Mouse (Mus musculus): ENCODE data around the gene Brms1. TPM values are rescaled to one million over a fixed set of nuclear protein-coding genes. Genes with fewer than 3 reads are reported as not detected.

The Brms1 gene
- total and polyA plus RNA-seq, 2 experiments from 2014 or later: 5.0 to 22.6 TPM

- H3K4me3 ChIP-seq (ENCODE audit: low read length): no peak overlapping the region
- H3K4me2 ChIP-seq (ENCODE audit: low read depth, low read length): no peak overlapping the region
- no peak for ATAC-seq
- no peak for TF ChIP-seq CTCF (IDR thresholded peaks at IDR 0.05; ENCODE audit: low read depth)
- DNase-seq (ENCODE audit: low spot score): no peak
- H3K9me3 ChIP-seq (ENCODE audit: low read length): no peaks in the 10 kb centered on the region
- H3K36me3 ChIP-seq (ENCODE audit: insufficient read depth, low read length): peaks cover 28% of the 10 kb centered on the region
- peaks cover 5% of the 10 kb centered on the region; the same call in 1 of the 2 replicates for H3K27me3 ChIP-seq (ENCODE audit: insufficient read depth, low read length)
- no peak overlapping the region for H3K27ac ChIP-seq
- WGBS: 79% methylated on average over 14 of the region's 14 CpGs
- peaks cover 5% of the 10 kb centered on the region for H3K4me1 ChIP-seq (ENCODE audit: insufficient read depth, low read length)
- no peak overlapping the region for H3K9ac ChIP-seq (replicated peaks; ENCODE audit: low read length)
Observed at GRCm38 (mm10) chr19:5048138-5049056, 7.2 kb downstream of the Brms1 start.

- peaks cover 5% of the 10 kb centered on the region for H3K4me1 ChIP-seq (ENCODE audit: insufficient read depth, low read length)
- ATAC-seq (no peak), DNase-seq (ENCODE audit: low spot score) (no peak)
- TF ChIP-seq CTCF (IDR thresholded peaks at IDR 0.05; ENCODE audit: low read depth): no peak
- H3K4me3 ChIP-seq (ENCODE audit: low read length): no peak overlapping the region
- H3K4me2 ChIP-seq (ENCODE audit: low read depth, low read length): no peak overlapping the region
- peaks cover 28% of the 10 kb centered on the region; the same call in 1 of the 2 replicates for H3K36me3 ChIP-seq (ENCODE audit: insufficient read depth, low read length)
- H3K9ac ChIP-seq (replicated peaks; ENCODE audit: low read length): no peak overlapping the region
- no peaks in the 10 kb centered on the region for H3K9me3 ChIP-seq (ENCODE audit: low read length)
- peaks cover 5% of the 10 kb centered on the region; the same call in 1 of the 2 replicates for H3K27me3 ChIP-seq (ENCODE audit: insufficient read depth, low read length)
- 72% methylated on average over 6 of the region's 6 CpGs for WGBS
- no peak overlapping the region for H3K27ac ChIP-seq
Observed at GRCm38 (mm10) chr19:5049325-5049724, 8.2 kb downstream of the Brms1 start.

DNA sequence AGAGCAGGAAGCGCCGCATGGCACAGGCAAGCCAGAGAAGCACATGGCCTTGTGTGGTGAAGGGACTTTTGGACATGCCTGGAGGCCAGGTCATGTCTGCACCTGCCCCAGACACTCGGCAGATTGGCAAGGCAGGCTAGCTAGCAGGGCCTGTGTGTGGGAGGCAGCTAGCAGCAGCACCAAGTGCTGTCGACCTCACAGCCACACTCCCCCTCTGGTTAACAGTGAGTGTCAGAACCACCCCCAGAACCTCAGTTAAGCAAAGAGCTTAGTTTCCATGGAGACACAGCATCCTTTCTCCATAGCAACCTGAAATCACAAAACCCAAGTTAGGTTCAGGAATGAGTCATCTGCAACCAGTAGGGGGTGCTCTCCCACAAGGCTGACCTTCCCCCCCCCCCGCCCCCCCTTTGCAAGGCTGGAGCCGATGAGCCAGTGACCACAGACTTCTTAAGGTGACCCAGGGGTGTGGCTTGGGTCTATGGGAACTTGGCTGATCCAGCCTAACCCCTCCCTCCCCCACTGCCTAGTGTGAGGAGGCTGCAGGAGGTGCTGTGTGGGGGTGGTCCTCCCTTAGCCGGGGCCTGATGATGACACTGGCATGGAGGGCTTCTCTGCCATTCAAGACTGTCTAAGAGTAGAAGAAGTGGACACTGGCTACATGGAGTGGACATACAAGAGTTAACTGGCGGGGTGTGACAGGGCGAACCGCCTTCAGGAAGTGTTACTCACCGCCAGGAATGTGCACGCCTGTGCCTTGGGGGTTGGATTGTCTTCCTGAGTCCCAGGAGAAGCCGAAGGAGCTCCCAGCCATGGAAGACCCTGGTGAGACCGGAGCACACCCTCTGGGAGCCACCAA, 9.1 kb downstream of the Brms1 start, which contains the start of gene Rin1:
Rin1 (plus strand) TSS at position 435 of the 859 bp plus-strand sequence.
- Histone ChIP-seq H3K4me1 (ENCODE audit: insufficient read depth, low read length) (peaks cover 5% of the 10 kb centered on the region), H3K9me3 (ENCODE audit: low read length) (no peaks in the 10 kb centered on the region), H3K4me3 (ENCODE audit: low read length) (no peak within 1 kb of the TSS), H3K27me3 (ENCODE audit: insufficient read depth, low read length) (peaks cover 5% of the 10 kb centered on the region; the same call in 1 of the 2 replicates), H3K9ac (replicated peaks; ENCODE audit: low read length) (no peak within 1 kb of the TSS), H3K36me3 (ENCODE audit: insufficient read depth, low read length) (peaks cover 28% of the 10 kb centered on the region; the same call in 1 of the 2 replicates), H3K4me2 (ENCODE audit: low read depth, low read length) (peak within 1 kb of the TSS; percentile 29; the same call in 1 of the 2 replicates), H3K27ac (no peak within 1 kb of the TSS)
- DNase-seq (ENCODE audit: low spot score): peak; percentile 77
- 19% methylated on average over 14 of the region's 14 CpGs for WGBS
- TF ChIP-seq CTCF (IDR thresholded peaks at IDR 0.05; ENCODE audit: low read depth): peak; percentile 67
- peak; percentile 62 for ATAC-seq

DNA sequence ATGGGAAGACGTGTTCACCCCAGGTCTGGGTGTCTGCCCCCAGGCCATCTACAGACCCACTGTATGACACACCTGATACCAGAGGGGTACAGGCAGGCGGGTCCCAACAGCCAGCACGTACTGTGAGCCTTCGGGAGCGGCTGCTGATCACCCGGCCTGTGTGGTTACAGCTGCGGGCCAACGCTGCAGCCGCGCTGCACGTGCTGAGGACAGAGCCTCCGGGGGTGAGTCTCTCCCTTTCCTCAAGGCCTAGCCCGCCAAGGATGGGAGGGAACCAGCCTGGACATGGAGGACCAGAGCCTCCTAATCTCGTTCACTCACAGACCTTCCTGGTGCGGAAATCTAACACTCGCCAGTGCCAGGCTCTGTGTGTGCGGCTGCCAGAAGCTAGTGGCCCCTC, 9.9 kb downstream of the Brms1 start:
- H3K27ac ChIP-seq: no peak overlapping the region
- no peaks in the 10 kb centered on the region for H3K9me3 ChIP-seq (ENCODE audit: low read length)
- 19% methylated on average over 17 of the region's 17 CpGs for WGBS
- H3K36me3 ChIP-seq (ENCODE audit: insufficient read depth, low read length): peaks cover 28% of the 10 kb centered on the region; the same call in 1 of the 2 replicates
- H3K4me3 ChIP-seq (ENCODE audit: low read length): no peak overlapping the region
- no peak for ATAC-seq
- peaks cover 5% of the 10 kb centered on the region; the same call in 1 of the 2 replicates for H3K27me3 ChIP-seq (ENCODE audit: insufficient read depth, low read length)
- no peak for DNase-seq (ENCODE audit: low spot score)
- TF ChIP-seq CTCF (IDR thresholded peaks at IDR 0.05; ENCODE audit: low read depth): no peak
- peaks cover 5% of the 10 kb centered on the region for H3K4me1 ChIP-seq (ENCODE audit: insufficient read depth, low read length)
- H3K9ac ChIP-seq (replicated peaks; ENCODE audit: low read length): no peak overlapping the region
- peak overlapping the region; percentile 29; the same call in 1 of the 2 replicates for H3K4me2 ChIP-seq (ENCODE audit: low read depth, low read length)

- peaks cover 24% of the 10 kb centered on the region; the same call in 1 of the 2 replicates for H3K36me3 ChIP-seq (ENCODE audit: insufficient read depth, low read length)
- WGBS: 56% methylated on average over 3 of the region's 3 CpGs
- no peak overlapping the region for H3K4me3 ChIP-seq (ENCODE audit: low read length)
- H3K9ac ChIP-seq (replicated peaks; ENCODE audit: low read length): no peak overlapping the region
- ATAC-seq (no peak), DNase-seq (ENCODE audit: low spot score) (no peak)
- peak overlapping the region; percentile 29; the same call in 1 of the 2 replicates for H3K4me2 ChIP-seq (ENCODE audit: low read depth, low read length)
- H3K4me1 ChIP-seq (ENCODE audit: insufficient read depth, low read length): peaks cover 5% of the 10 kb centered on the region
- no peak for TF ChIP-seq CTCF (IDR thresholded peaks at IDR 0.05; ENCODE audit: low read depth)
- H3K27ac ChIP-seq: no peak overlapping the region
- peaks cover 5% of the 10 kb centered on the region; the same call in 1 of the 2 replicates for H3K27me3 ChIP-seq (ENCODE audit: insufficient read depth, low read length)
- H3K9me3 ChIP-seq (ENCODE audit: low read length): no peaks in the 10 kb centered on the region
Observed at GRCm38 (mm10) chr19:5051515-5051914, 10.4 kb downstream of the Brms1 start.

- WGBS: 35% methylated on average over 25 of the region's 25 CpGs
- Histone ChIP-seq H3K9ac (replicated peaks; ENCODE audit: low read length) (no peak overlapping the region), H3K4me3 (ENCODE audit: low read length) (no peak overlapping the region), H3K27ac (no peak overlapping the region), H3K9me3 (ENCODE audit: low read length) (no peaks in the 10 kb centered on the region), H3K4me2 (ENCODE audit: low read depth, low read length) (0 out of 2 replicates have a peak overlapping the region, but pooled peaks have one; percentile 3), H3K4me1 (ENCODE audit: insufficient read depth, low read length) (peaks cover 5% of the 10 kb centered on the region), H3K36me3 (ENCODE audit: insufficient read depth, low read length) (peaks cover 16% of the 10 kb centered on the region; the same call in 1 of the 2 replicates), H3K27me3 (ENCODE audit: insufficient read depth, low read length) (peaks cover 5% of the 10 kb centered on the region; the same call in 1 of the 2 replicates)
- no peak for TF ChIP-seq CTCF (IDR thresholded peaks at IDR 0.05; ENCODE audit: low read depth)
- no peak for DNase-seq (ENCODE audit: low spot score)
- ATAC-seq: no peak
Observed at GRCm38 (mm10) chr19:5052166-5052822, 11.1 kb downstream of the Brms1 start.
